Comparison of ENCODE assay signal across 17 mouse cellular contexts in genomic region chr15:94847501-94847900, GRCm38 (mm10).
A peak's percentile ranks its signal among the peaks of the same experiment; 100 is the strongest.
DNase-seq lines count a peak whose midpoint lies in the region; ATAC-seq and TF ChIP-seq lines count a peak whose summit lies in the region.
"Had no signal": no experiment of that assay in that cellular context is flagged by ENCODE, and none has a peak within 500 bp of the region (broad histone marks: within the 10 kb centered on the region; RNA-seq: fewer than 3 reads in every experiment).

No protein-coding gene starts in this region.

- H3K4me1 ChIP-seq in forebrain, postnatal 0 days (ENCODE audit: insufficient read depth), result no peaks in the 10 kb centered on the region
- no peaks in the 10 kb centered on the region for H3K4me1 ChIP-seq in forebrain, embryonic 12.5 days
- H3K4me1 ChIP-seq: embryonic facial prominence, embryonic 12.5 days; heart, embryonic 15.5 days; hindbrain, embryonic 12.5 days; limb, embryonic 15.5 days; lung, embryonic 15.5 days; neural tube, embryonic 15.5 days had no signal

- no peak overlapping the region for H3K4me3 ChIP-seq in forebrain, postnatal 0 days (ENCODE audit: low read depth, low read length)
- no peak overlapping the region for H3K4me3 ChIP-seq in forebrain, embryonic 12.5 days (replicated peaks)
- H3K4me3 ChIP-seq: embryonic facial prominence, embryonic 12.5 days; heart, embryonic 15.5 days; hindbrain, embryonic 12.5 days; limb, embryonic 15.5 days; lung, embryonic 15.5 days; neural tube, embryonic 15.5 days had no signal

- H3K27me3 ChIP-seq in forebrain, postnatal 0 days (ENCODE audit: insufficient read depth, low read length), result no peaks in the 10 kb centered on the region
- H3K27me3 ChIP-seq in forebrain, embryonic 12.5 days, result no peaks in the 10 kb centered on the region
- H3K27me3 ChIP-seq: embryonic facial prominence, embryonic 12.5 days; heart, embryonic 15.5 days; hindbrain, embryonic 12.5 days; limb, embryonic 15.5 days; lung, embryonic 15.5 days; neural tube, embryonic 15.5 days had no signal

- no peak overlapping the region for H3K27ac ChIP-seq in forebrain, postnatal 0 days (ENCODE audit: low read depth, low read length)
- no peak overlapping the region for H3K27ac ChIP-seq in forebrain, embryonic 12.5 days
- H3K27ac ChIP-seq: embryonic facial prominence, embryonic 12.5 days; heart, embryonic 15.5 days; hindbrain, embryonic 12.5 days; limb, embryonic 15.5 days; lung, embryonic 15.5 days; neural tube, embryonic 15.5 days had no signal

- H3K4me2 ChIP-seq in forebrain, postnatal 0 days (ENCODE audit: low read depth), result no peak overlapping the region
- H3K4me2 ChIP-seq in forebrain, embryonic 12.5 days, result no peak overlapping the region
- H3K4me2 ChIP-seq: embryonic facial prominence, embryonic 12.5 days; heart, embryonic 15.5 days; hindbrain, embryonic 12.5 days; limb, embryonic 15.5 days; lung, embryonic 15.5 days; neural tube, embryonic 15.5 days had no signal

- ATAC-seq in forebrain, postnatal 0 days, result peak; percentile 27; the same call in 1 of the 2 replicates
- no peak for ATAC-seq in forebrain, embryonic 12.5 days (ENCODE audit: low FRiP score)

- TF ChIP-seq POLR2A in brain, embryonic 14.5 days (IDR thresholded peaks at IDR 0.05; ENCODE audit: borderline replicate concordance, extremely low read depth, insufficient read depth, insufficient read length, poor library complexity, severe bottlenecking), result no peak

- 61% methylated on average over 2 of the region's 2 CpGs for WGBS in forebrain, postnatal 0 days
- 79% methylated on average over 2 of the region's 2 CpGs for WGBS in forebrain, embryonic 12.5 days

- intact Hi-C loops in left cerebral cortex, postnatal 14 days (cut with DNase I), result loop anchor here (5.0 to 10.0 kb wide), 2 partner anchors 70 to 677 kb away; partner anchors contain the start of gene Nell2

- peak; percentile 58 for TF ChIP-seq CTCF in forebrain, postnatal 0 days (IDR thresholded peaks at IDR 0.05; ENCODE audit: low read depth)
- peak; percentile 30; the same call in 1 of the 2 replicates for TF ChIP-seq CTCF in brain, embryonic 14.5 days (IDR thresholded peaks at IDR 0.05; ENCODE audit: borderline replicate concordance, extremely low read depth, insufficient read depth, insufficient read length)

- H3K36me3 ChIP-seq in forebrain, postnatal 0 days (ENCODE audit: insufficient read depth), result no peaks in the 10 kb centered on the region
- no peaks in the 10 kb centered on the region for H3K36me3 ChIP-seq in forebrain, embryonic 12.5 days (replicated peaks)
- H3K36me3 ChIP-seq: embryonic facial prominence, embryonic 12.5 days; heart, embryonic 15.5 days; hindbrain, embryonic 12.5 days; limb, embryonic 15.5 days; lung, embryonic 15.5 days; neural tube, embryonic 15.5 days had no signal

- H3K9me3 ChIP-seq in forebrain, postnatal 0 days (ENCODE audit: low read length), result no peaks in the 10 kb centered on the region
- H3K9me3 ChIP-seq in forebrain, embryonic 12.5 days, result 0 out of 2 replicates have a peak, but pooled peaks cover under 1% of the 10 kb centered on the region
- H3K9me3 ChIP-seq: embryonic facial prominence, embryonic 12.5 days; heart, embryonic 15.5 days; hindbrain, embryonic 12.5 days; limb, embryonic 15.5 days; lung, embryonic 15.5 days; neural tube, embryonic 15.5 days had no signal

- DNase-seq in forebrain, postnatal 0 days, result peak; percentile 48
- DNase-seq in left cerebral cortex, postnatal 14 days (ENCODE audit: low spot score in 2 of 2), result peak; percentile 24 to 66
- no peak for DNase-seq in left cerebral cortex, adult 18-20 months (ENCODE audit: low spot score in 2 of 2)
- peak; percentile 42 for DNase-seq in brain, embryonic 14.5 days (ENCODE audit: low read depth)
- DNase-seq in cerebellum, postnatal 14 days, result peak; percentile 43 to 54
- DNase-seq in thymus, postnatal 10 days (ENCODE audit: low spot score in 2 of 2), result no peak
- DNase-seq in testis, postnatal 10 days (ENCODE audit: low spot score), result no peak
- DNase-seq: heart, adult 18-20 months; kidney, adult 11 months; kidney, postnatal 36 days had no signal

- no peak overlapping the region for H3K9ac ChIP-seq in forebrain, postnatal 0 days
- H3K9ac ChIP-seq in forebrain, embryonic 12.5 days, result no peak overlapping the region
- H3K9ac ChIP-seq: embryonic facial prominence, embryonic 12.5 days; heart, embryonic 15.5 days; hindbrain, embryonic 12.5 days; limb, embryonic 15.5 days; lung, embryonic 15.5 days; neural tube, embryonic 15.5 days had no signal

Comparison
In these comparisons a context has a peak if more than half of its experiments do, and no peak if none do; other contexts are left out.
1. DNase-seq: peak in forebrain, postnatal 0 days (single experiment), left cerebral cortex, postnatal 14 days (2 of 2), brain, embryonic 14.5 days (single experiment) and cerebellum, postnatal 14 days (2 of 2); none in left cerebral cortex, adult 18-20 months (0 of 2), thymus, postnatal 10 days (0 of 2) and testis, postnatal 10 days (single experiment).